9 mouse cellular contexts compared by ENCODE assay signal in genomic region chr9:42121631-42122354, GRCm38 (mm10). TPM values are rescaled to one million over a fixed set of nuclear protein-coding genes. Genes with fewer than 3 reads are reported as not detected.
A peak's percentile ranks its signal among the peaks of the same experiment; 100 is the strongest.
DNase-seq lines count a peak whose midpoint lies in the region; ATAC-seq lines count a peak whose summit lies in the region.
"Had no signal": no experiment of that assay in that cellular context is flagged by ENCODE, and none has a peak within 500 bp of the region (broad histone marks: within the 10 kb centered on the region; RNA-seq: fewer than 3 reads in every experiment).

No protein-coding gene starts in this region.

- H3K9me3 ChIP-seq in kidney, embryonic 15.5 days (replicated peaks), result no peaks in the 10 kb centered on the region
- no peaks in the 10 kb centered on the region for H3K9me3 ChIP-seq in embryonic facial prominence, embryonic 10.5 days
- H3K9me3 ChIP-seq in intestine, embryonic 16.5 days (ENCODE audit: control insufficient read depth, low read length), result no peaks in the 10 kb centered on the region

- no peak overlapping the region for H3K4me3 ChIP-seq in kidney, embryonic 15.5 days (replicated peaks)
- H3K4me3 ChIP-seq in embryonic facial prominence, embryonic 10.5 days, result peak overlapping the region; percentile 84; the same call in 1 of the 2 replicates
- H3K4me3 ChIP-seq in intestine, embryonic 16.5 days (ENCODE audit: low read length), result no peak overlapping the region

- H3K9ac ChIP-seq in kidney, embryonic 15.5 days, result no peak overlapping the region
- H3K9ac ChIP-seq in intestine, embryonic 16.5 days (ENCODE audit: low read depth, low read length), result no peak overlapping the region

- no peaks in the 10 kb centered on the region for H3K36me3 ChIP-seq in kidney, embryonic 15.5 days
- H3K36me3 ChIP-seq in embryonic facial prominence, embryonic 10.5 days (replicated peaks), result no peaks in the 10 kb centered on the region
- no peaks in the 10 kb centered on the region for H3K36me3 ChIP-seq in intestine, embryonic 16.5 days (ENCODE audit: control insufficient read depth, insufficient read depth, low read length)

- intact Hi-C loops in heart, postnatal 25 days (cut with DNase I), result loop anchor here (10.0 kb wide), 2 partner anchors 113 to 117 kb away; no protein-coding TSS in a partner anchor

- peak overlapping the region; percentile 97; the same call in 1 of the 2 replicates for H3K4me2 ChIP-seq in kidney, embryonic 15.5 days
- peak overlapping the region; percentile 92 for H3K4me2 ChIP-seq in intestine, embryonic 16.5 days (ENCODE audit: low read depth, low read length)

- ATAC-seq in kidney, embryonic 15.5 days (replicated peaks; ENCODE audit: low FRiP score), result no peak
- ATAC-seq in intestine, embryonic 16.5 days, result peak; percentile 40

- DNase-seq in kidney, adult 8-10 months, result no peak
- peak; percentile 6 for DNase-seq in adipocyte (ENCODE audit: low spot score)
- DNase-seq in embryonic facial prominence, embryonic 10.5 days (ENCODE audit: low spot score), result no peak
- no peak for DNase-seq in heart, postnatal 25 days (ENCODE audit: low spot score)
- no peak for DNase-seq in thymus, postnatal 0 days (ENCODE audit: low spot score)
- no peak for DNase-seq in adrenal gland, postnatal 10 days
- DNase-seq: gastrocnemius, postnatal 25 days had no signal

- H3K27me3 ChIP-seq in kidney, embryonic 15.5 days, result peaks cover 19% of the 10 kb centered on the region
- H3K27me3 ChIP-seq in embryonic facial prominence, embryonic 10.5 days (replicated peaks; ENCODE audit: low read depth, poor library complexity, severe bottlenecking), result peaks cover 58% of the 10 kb centered on the region
- no peaks in the 10 kb centered on the region for H3K27me3 ChIP-seq in intestine, embryonic 16.5 days (replicated peaks; ENCODE audit: control insufficient read depth, insufficient read depth, low read length)

- H3K27ac ChIP-seq in kidney, embryonic 15.5 days, result no peak overlapping the region
- H3K27ac ChIP-seq in embryonic facial prominence, embryonic 10.5 days (replicated peaks), result no peak overlapping the region
- peak overlapping the region; percentile 77 for H3K27ac ChIP-seq in intestine, embryonic 16.5 days (ENCODE audit: low read length)

- H3K4me1 ChIP-seq in kidney, embryonic 15.5 days, result peaks cover 35% of the 10 kb centered on the region
- H3K4me1 ChIP-seq in embryonic facial prominence, embryonic 10.5 days, result peaks cover 33% of the 10 kb centered on the region
- H3K4me1 ChIP-seq in intestine, embryonic 16.5 days (ENCODE audit: control insufficient read depth, insufficient read depth, low read length), result peaks cover 30% of the 10 kb centered on the region

- whole genome bisulfite sequencing in kidney, embryonic 15.5 days, result 70% methylated on average over 10 of the region's 10 CpGs
- 75% methylated on average over 10 of the region's 10 CpGs for WGBS in embryonic facial prominence, embryonic 10.5 days
- 65% methylated on average over 10 of the region's 10 CpGs for WGBS in intestine, embryonic 16.5 days

RNA-seq across cellular contexts. Expression of gene Sorl1, which starts 2.3 kb away (rescaled TPM):
- 8.4 and 9.1 TPM in 2 replicates for polyA plus RNA-seq in kidney, embryonic 15.5 days (2015; fragmentation: Nextera tagmentation; extraction: Ambion mirVana)
- polyA plus RNA-seq in embryonic facial prominence, embryonic 10.5 days (2016; fragmentation: Nextera tagmentation; extraction: Ambion mirVana), result 3.9 and 7.0 TPM in 2 replicates
- polyA plus RNA-seq in intestine, embryonic 16.5 days (2015; fragmentation: Nextera tagmentation; extraction: Ambion mirVana), result 6.0 and 6.2 TPM in 2 replicates
- total RNA-seq in heart, postnatal 25 days (2021), result 10 to 100 TPM; 11.1 to 15.5 TPM
- 4.5 and 6.3 TPM in 2 replicates for polyA plus RNA-seq in thymus, postnatal 0 days (2015; fragmentation: Nextera tagmentation; extraction: Ambion mirVana)
- total RNA-seq in adrenal gland, postnatal 10 days (2021), result 10 to 100 TPM; 10.4 to 17.5 TPM
